Mouse (Mus musculus) cerebellum, postnatal 25 days (tissue): ENCODE results near the gene Sobp.

Source experiments
- DNase-seq, 2 experiments: peaks; one replicate each; pipeline ENCODE4 v3.0.0; 2021; ENCODE audit warnings: mixed read lengths in 2 of 2

Gene Sobp

DNA sequence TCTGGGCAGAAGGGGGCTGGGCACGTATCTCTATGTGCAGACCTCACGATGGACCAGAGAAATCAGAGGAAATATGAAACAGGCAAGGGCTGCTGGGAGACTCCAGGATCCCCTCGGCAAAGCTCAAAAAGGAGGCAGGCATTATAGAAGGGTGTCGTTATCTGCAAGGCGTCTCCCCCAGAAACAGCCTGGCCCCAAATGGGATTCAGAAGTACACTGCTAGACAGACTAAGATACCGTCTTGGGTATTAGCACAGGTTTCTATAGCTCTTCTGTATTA lies 90.3 kb downstream of the Sobp start:
- DNase-seq: no peak

DNA sequence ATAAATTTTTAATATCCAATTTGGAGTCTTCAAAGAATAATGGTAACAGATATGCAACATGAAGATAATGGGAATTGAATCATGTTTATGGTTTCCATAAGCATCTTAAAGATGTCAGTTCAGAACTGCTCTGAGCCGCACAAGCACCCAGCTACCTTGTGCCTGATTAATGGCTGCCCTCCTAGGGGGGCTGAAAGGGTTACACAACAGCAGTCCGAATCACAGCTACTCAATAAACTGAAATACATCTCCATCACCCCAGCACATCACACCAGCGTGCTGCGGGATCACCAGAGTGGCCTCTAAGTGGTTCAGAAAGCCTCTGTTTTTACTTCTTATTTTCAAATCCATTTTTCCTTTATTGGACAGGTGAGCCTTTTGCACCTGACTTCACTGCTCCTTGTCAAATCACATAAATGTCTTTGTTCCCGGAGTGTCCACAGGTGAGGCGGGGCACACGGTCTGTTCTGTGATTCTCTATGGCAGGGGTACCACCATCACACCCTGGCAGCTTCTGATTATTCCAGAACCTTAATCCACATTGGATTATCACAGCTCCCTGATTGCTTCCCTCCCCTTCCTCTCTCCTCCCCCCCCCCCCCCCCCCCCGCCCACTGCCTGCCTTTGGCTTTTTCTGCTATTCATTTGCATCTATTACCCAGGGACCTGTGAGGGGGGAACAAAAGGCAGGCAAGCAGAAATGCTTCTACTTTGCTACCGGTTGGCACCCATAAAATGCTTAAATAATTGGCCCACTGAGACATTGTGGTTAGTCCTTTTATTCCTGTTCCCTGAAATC lies 90.8 kb downstream of the Sobp start:
- no peak for DNase-seq

GRCm38 (mm10) chr10:43081316-43081715 lies 93.0 kb downstream of the Sobp start:
- peak; percentile 23 to 60 for DNase-seq

DNA sequence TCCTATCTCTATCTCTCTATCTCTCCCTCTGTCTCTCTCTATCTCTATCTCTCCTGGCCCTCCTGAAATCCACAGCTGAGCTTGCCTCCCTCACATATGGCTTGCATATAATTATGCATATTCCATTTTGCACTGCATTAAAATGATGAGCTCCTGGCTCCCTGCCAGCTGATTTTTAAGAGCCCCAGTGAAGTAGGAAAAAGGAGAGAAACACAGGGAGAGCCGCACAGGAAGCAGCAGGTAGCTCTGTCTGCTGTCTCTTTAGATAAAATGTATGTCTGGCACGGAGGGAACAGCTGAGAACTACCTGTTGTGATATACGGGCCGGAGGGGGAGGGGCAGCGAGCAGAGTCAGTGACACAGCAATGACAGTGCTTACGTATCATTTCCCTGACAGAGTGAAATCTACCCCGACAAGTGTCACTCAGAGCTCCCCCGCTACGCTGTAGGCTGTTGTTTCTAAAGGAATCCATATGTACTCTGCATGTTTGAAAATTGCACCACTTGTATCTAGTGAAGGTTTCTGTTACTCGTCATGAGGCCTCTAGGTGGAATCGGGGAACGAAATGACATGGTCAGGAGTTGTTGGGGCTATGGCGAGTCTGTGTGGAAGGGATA lies 98.7 kb downstream of the Sobp start:
- DNase-seq: peak in 1 of 2 experiments; percentile 35

DNA sequence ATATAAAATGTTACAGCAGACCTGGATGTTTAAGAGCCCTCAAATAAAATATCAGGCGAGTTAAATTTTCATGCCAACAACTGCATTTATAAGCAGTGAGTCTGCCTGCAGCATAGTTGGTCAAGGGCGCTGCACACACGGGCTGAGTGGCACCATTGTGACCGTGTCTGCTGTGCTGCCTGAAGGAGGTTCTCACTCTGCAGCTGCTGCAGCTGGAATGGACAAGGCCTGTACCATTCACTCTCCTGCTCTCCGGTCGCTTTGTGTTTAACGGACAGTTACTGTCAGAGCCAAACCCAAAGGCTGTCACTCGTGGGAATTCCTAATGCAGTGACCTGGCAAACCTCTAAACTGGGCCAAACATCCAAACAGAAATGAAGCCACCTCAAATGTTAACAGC lies 101.0 kb downstream of the Sobp start:
- DNase-seq: no peak

DNA sequence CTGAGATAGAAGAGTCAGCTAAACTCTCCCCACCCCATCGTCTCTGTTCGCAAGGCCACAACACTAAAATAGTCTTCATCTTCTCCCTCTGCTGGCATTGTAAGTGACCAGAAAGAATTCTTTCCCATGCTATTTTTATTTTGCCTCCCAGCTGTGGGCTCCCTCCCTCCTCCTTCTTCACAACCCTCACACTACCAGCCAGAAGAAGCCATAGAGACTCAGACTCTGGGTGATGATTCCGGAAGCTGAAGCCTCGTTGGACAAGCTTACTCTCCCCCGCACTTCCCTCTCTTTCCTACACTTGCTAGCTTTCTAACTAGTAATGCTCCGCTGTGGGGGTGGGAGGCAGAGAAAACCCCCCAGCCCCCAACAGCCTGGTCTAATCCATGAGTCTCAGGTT lies 103.4 kb downstream of the Sobp start:
- DNase-seq: no peak

DNA sequence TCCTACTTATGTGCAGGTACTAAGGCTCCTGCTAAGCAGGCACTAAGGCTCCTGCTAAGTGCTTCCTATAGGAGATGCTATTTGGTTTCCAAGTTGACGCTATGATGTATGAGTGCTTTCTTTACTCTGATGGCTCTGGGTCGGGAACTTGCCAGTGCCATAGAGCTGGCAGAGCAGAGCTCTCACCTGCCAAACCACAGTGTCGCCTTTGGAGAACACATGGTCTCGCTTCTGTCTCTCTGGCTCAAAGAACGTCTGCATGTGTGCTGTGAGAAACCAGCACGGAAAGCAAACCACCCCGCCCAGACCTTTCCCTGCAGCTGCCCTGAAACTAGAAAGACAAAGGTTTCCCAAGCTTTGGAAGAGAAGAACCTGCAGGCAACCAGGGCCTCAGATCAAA lies 109.0 kb downstream of the Sobp start:
- DNase-seq: peak; percentile 51 to 65

DNA sequence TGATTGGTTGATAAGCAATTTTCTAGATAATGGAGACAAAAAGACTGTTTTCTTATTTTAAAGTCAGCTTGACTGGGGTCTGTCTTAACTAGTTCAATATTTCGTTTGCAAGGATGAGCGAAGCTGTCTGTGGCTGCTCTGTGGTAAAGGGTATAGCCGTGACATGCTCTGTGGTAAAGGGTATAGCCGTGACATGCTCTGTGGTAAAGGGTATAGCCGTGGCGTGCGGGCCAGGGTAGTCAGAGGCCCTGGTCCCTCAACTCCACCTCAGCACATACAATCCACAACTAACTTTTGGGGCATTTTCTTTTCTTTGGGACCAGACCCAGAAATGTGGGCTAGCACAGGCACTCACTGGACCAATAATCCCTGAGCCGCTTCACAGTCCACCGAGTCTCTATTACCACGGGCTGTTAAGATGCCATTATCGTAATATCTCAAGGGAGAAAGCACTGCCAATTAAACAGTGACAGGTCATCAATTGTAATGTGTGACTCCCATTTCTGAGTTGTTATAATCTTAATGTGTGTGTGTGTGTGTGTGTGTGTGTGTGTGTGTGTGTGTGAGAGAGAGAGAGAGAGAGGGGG lies 112.7 kb downstream of the Sobp start:
- no peak for DNase-seq

- DNase-seq: no peak
These were observed 118.9 kb downstream of the Sobp start for GRCm38 (mm10) chr10:43055405-43055804.

DNA sequence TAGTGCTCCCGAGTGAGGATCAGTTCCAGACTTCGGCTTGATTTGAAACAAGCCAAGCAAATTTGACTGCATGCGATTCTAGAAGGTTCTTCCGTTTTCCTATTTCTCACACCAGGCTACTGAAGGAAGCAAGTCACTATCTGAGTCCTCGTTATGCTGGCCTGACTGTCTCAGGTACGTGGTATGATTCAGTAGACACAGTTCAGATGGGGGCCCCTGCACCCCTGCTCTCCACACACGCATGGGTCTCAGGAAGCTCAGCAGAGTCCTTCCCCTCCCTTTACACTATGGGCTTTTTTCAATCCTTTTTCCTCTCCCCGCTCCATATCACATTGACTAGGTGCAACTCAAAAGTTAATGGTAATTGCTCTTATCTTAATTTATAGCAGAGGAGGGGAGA lies 119.6 kb downstream of the Sobp start:
- DNase-seq: no peak

GRCm38 (mm10) chr10:43053861-43054560 lies 120.3 kb downstream of the Sobp start:
- DNase-seq: no peak

GRCm38 (mm10) chr10:43052462-43052861 lies 121.9 kb downstream of the Sobp start:
- peak; percentile 58 to 74 for DNase-seq

DNA sequence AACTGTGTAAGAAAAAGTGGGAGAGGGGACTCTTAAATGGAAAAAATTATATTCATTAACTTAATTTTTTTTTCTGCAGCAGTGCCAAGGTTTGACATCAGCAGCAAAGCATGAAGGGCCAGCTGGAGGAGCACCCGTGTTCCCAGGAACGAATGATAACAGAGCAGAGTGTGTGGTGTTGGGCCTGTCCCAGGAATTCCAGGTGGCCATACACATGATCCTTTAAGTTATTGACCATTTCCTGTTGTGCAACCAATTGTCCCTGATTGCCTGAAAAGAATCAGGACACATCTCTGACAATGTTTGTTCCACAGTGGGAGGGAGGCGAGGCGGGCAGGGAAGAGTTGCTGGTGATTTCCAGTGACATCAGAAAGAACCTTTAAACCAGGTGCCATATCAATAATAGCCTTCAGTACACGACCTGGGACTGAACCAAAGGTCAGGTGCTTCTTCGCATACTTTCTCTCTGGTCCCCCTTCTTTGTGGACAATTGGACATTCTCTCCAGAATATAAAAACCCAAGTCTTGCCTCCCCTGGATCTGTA lies 126.5 kb downstream of the Sobp start:
- no peak for DNase-seq

- DNase-seq: peak in 1 of 2 experiments; percentile 5
These were observed 130.8 kb downstream of the Sobp start for GRCm38 (mm10) chr10:43043351-43044209.

GRCm38 (mm10) chr10:43042591-43043327 lies 131.6 kb downstream of the Sobp start:
- DNase-seq: peak in 1 of 2 experiments; percentile 3

- no peak for DNase-seq
These were observed 132.5 kb downstream of the Sobp start for GRCm38 (mm10) chr10:43041794-43042193.

- no peak for DNase-seq
These were observed 136.9 kb downstream of the Sobp start for GRCm38 (mm10) chr10:43037455-43037793.

GRCm38 (mm10) chr10:43036646-43037454 lies 137.5 kb downstream of the Sobp start:
- DNase-seq: no peak

- DNase-seq: peak; percentile 53 to 63
These were observed 138.8 kb downstream of the Sobp start for GRCm38 (mm10) chr10:43035579-43035978.

DNA sequence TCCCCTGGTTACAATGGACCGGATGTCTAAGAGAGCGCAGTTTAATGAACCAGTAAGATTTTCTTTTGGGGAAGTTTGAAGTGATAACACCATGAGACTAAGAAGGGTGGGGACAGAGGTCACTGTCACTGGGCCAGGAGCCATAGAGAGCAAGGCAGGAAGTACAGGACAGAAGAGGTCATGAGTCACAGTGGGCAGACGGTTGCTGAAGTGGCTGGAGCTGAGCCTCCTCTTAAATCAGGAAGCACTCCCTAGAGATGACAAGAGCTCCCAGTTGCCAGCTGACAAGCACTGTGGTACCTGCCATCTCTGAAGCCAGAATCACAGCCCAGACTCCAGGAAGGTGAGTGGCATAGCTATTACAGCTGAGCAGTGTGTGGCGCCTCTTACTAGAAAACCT lies 139.5 kb downstream of the Sobp start:
- peak in 1 of 2 experiments; percentile 24 for DNase-seq
